ENCODE assay signal across 1 mouse cellular context in the genomic region with DNA sequence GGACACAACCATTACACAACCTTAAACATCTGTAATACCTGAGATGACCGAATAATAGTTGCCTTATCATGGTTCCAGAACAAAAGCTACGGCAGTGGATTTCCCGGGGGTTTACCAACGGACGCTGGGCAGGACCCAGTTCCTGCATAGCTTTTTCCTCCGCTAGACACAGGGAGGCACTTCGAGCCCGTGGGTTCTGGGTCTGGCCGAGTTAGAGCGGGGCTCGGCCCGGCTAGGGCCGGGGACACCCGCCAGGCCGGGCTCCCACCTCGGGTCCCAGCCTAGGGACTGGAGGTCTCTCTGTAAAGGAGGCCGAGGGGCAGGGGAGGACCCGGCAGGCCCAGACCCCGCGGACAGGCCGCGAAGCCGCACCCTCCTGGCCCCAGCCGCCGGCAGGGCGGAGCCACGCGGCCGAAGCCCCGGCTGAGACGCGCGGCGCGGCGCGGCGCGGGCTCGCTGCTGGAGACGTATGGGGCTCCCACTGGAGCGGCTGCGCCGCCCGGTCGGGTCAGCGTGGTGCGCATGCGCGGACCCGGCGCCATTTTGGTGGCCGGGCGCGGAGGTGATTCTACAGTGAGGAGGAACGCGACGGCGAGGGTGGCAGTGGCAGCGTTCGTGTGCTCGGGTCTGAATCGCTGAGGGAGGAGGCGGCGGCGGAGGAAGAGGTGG.
TF ChIP-seq lines count a peak whose summit lies in the region.

Smim14 (minus strand) TSS at position 434 of the 669 bp plus-strand sequence.
Ube2k (plus strand) TSS at position 483 of the 669 bp plus-strand sequence.

TF ChIP-seq in CH12.LX, 34 proteins besides CTCF, POLR2A, EP300 and RAD21:
- TF ChIP-seq JUND (conservative IDR thresholded peaks at IDR 0.05; ENCODE audit: low read depth, low read length) (no peak), NRF1 (IDR thresholded peaks at IDR 0.05; ENCODE audit: low read depth, low read length) (peak; percentile 96), MEF2A (IDR thresholded peaks at IDR 0.05; ENCODE audit: borderline replicate concordance, low read depth, low read length) (no peak), ETS1 (conservative IDR thresholded peaks at IDR 0.05; ENCODE audit: low read depth, low read length) (no peak), MYC (IDR thresholded peaks at IDR 0.05; ENCODE audit: low read depth, low read length) (no peak), USF2 (conservative IDR thresholded peaks at IDR 0.05; ENCODE audit: low read depth, low read length) (no peak), TCF12 (IDR thresholded peaks at IDR 0.05; ENCODE audit: low read depth, low read length) (peak; percentile 55; the same call in 1 of the 2 replicates), MAFK (IDR thresholded peaks at IDR 0.05; ENCODE audit: insufficient replicate concordance, low read length) (no peak), BHLHE40 (IDR thresholded peaks at IDR 0.05; ENCODE audit: low read depth, low read length) (no peak), UBTF (IDR thresholded peaks at IDR 0.05; ENCODE audit: low read depth, low read length) (peak; percentile 82; the same call in 1 of the 2 replicates), MAZ (IDR thresholded peaks at IDR 0.05; ENCODE audit: low read depth, low read length) (no peak), PAX5 (IDR thresholded peaks at IDR 0.05; ENCODE audit: low read length) (no peak), IRF4 (IDR thresholded peaks at IDR 0.05; ENCODE audit: low read depth, low read length) (no peak), NELFE (IDR thresholded peaks at IDR 0.05; ENCODE audit: low read depth, low read length) (peak; percentile 62), ELF1 (IDR thresholded peaks at IDR 0.05; ENCODE audit: low read depth, low read length) (no peak; the same call in 1 of the 2 replicates), POLR2AphosphoS2 (IDR thresholded peaks at IDR 0.05; ENCODE audit: low read depth, low read length) (no peak), JUN (IDR thresholded peaks at IDR 0.05; ENCODE audit: insufficient read depth, low read depth, low read length) (no peak), USF1 (IDR thresholded peaks at IDR 0.05; ENCODE audit: low read depth, low read length) (no peak), HCFC1 (IDR thresholded peaks at IDR 0.05; ENCODE audit: low read depth, low read length) (no peak), ZC3H11A (IDR thresholded peaks at IDR 0.05; ENCODE audit: low read depth, low read length) (no peak), ZMIZ1 (IDR thresholded peaks at IDR 0.05; ENCODE audit: low read depth, low read length) (no peak; the same call in 1 of the 2 replicates), E2F4 (IDR thresholded peaks at IDR 0.05; ENCODE audit: insufficient replicate concordance, low read depth, low read length) (no peak)
